Mouse (Mus musculus) kidney, adult 2 months (tissue): Measurements from ENCODE around the gene Rdx.

Experiments
- CTCF ChIP-seq: fragments of 200-500 bp; conservative IDR thresholded peaks from 2 replicates; pipeline ENCODE4 v1.5.1; 2011; ENCODE audit warnings: low read depth, mild to moderate bottlenecking, control low read depth, low read length, moderate library complexity, mixed read lengths; ENCODE audit not compliant: insufficient read depth, insufficient read length
- POLR2A ChIP-seq: fragments of 200-500 bp; IDR thresholded peaks from one replicate; pipeline ENCODE4 v1.6.1; 2011; ENCODE audit warnings: low read depth, low read length, control low read depth

DNA sequence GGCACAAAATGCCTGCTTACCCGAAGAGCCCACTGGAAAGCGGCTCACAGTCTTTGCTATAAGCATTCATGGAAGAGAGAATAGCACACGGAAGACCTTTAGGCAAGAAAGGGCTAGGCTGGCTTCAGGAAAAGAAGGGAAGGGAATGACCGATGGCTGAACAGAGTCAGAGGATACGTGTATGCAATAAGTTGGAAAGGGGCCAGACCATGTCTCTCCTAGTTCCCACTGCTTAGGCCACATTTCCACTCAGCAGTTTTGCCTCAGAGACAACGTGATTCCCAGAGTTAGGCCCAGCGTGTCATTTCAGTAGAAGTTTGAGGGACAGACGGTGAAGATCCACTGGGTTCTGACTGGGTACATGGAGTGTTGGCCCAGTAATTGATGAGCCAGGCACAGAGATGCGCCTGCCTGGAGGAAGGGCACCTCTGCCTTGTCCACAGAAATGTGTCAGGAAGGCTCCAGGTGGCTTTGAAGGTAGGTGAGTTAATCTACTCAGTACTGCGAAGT lies 47.6 kb downstream of the Rdx start:
- TF ChIP-seq POLR2A: no peak
- TF ChIP-seq CTCF: no peak
